Mouse (Mus musculus): ENCODE measurements around the gene Hoxc11.

The Hoxc11 gene

GRCm38 (mm10) chr15:102954192-102955006 is at the start of gene Hoxc11:
Gene Hoxc11, plus strand, starts transcription at chr15:102954427.
- DNase-seq (ENCODE audit: low read depth, low spot score) = no peak

- no peak for DNase-seq (ENCODE audit: low read depth, low spot score)
Measured at GRCm38 (mm10) chr15:102904946-102905345, 49.3 kb upstream of the Hoxc11 start.

- DNase-seq (ENCODE audit: low read depth, low spot score) = no peak
Measured at GRCm38 (mm10) chr15:102909536-102909935, 44.7 kb upstream of the Hoxc11 start.

- no peak for DNase-seq (ENCODE audit: low read depth, low spot score)
Measured at GRCm38 (mm10) chr15:102910038-102910437, 44.2 kb upstream of the Hoxc11 start.

GRCm38 (mm10) chr15:102910496-102911095 is 43.6 kb upstream of the Hoxc11 start:
- no peak for DNase-seq (ENCODE audit: low read depth, low spot score)

GRCm38 (mm10) chr15:102913038-102913585 is 41.1 kb upstream of the Hoxc11 start:
- no peak for DNase-seq (ENCODE audit: low read depth, low spot score)

- DNase-seq (ENCODE audit: low read depth, low spot score) = no peak
Measured at GRCm38 (mm10) chr15:102917972-102918572, 36.2 kb upstream of the Hoxc11 start.

GRCm38 (mm10) chr15:102918611-102919265 is 35.5 kb upstream of the Hoxc11 start:
- no peak for DNase-seq (ENCODE audit: low read depth, low spot score)

- no peak for DNase-seq (ENCODE audit: low read depth, low spot score)
Measured at GRCm38 (mm10) chr15:102919336-102920180, 34.7 kb upstream of the Hoxc11 start.

GRCm38 (mm10) chr15:102920619-102921018 is 33.6 kb upstream of the Hoxc11 start:
- no peak for DNase-seq (ENCODE audit: low read depth, low spot score)

- no peak for DNase-seq (ENCODE audit: low read depth, low spot score)
Measured at GRCm38 (mm10) chr15:102921053-102922011, 32.9 kb upstream of the Hoxc11 start, which contains the start of gene Hoxc13. Gene Hoxc13, plus strand, starts transcription at chr15:102921103.

- no peak for DNase-seq (ENCODE audit: low read depth, low spot score)
Measured at GRCm38 (mm10) chr15:102922012-102922362, 32.2 kb upstream of the Hoxc11 start.

- DNase-seq (ENCODE audit: low read depth, low spot score) = no peak
Measured at GRCm38 (mm10) chr15:102922636-102923500, 31.4 kb upstream of the Hoxc11 start.

GRCm38 (mm10) chr15:102927032-102927645 is 27.1 kb upstream of the Hoxc11 start:
- no peak for DNase-seq (ENCODE audit: low read depth, low spot score)

- no peak for DNase-seq (ENCODE audit: low read depth, low spot score)
Measured at GRCm38 (mm10) chr15:102931706-102932358, 22.4 kb upstream of the Hoxc11 start.

GRCm38 (mm10) chr15:102934438-102934837 is 19.8 kb upstream of the Hoxc11 start:
- DNase-seq (ENCODE audit: low read depth, low spot score) = no peak

GRCm38 (mm10) chr15:102934897-102935296 is 19.3 kb upstream of the Hoxc11 start:
- no peak for DNase-seq (ENCODE audit: low read depth, low spot score)
